Mouse (Mus musculus) urinary bladder, postnatal 4 days (tissue): Measurements from ENCODE around the gene Hras.
A peak's percentile ranks its signal among the peaks of the same experiment; 100 is the strongest.

Experiments used
- DNase-seq, 2 experiments: peaks; one replicate each; pipeline ENCODE4 v3.0.0; 2021 to 2022; ENCODE audit warnings: low spot score in 2 of 2

The Hras gene

GRCm38 (mm10) chr7:141214310-141214709 lies 20.5 kb upstream of the Hras start:
- DNase-seq = no peak

GRCm38 (mm10) chr7:141213605-141214235 lies 19.9 kb upstream of the Hras start, which contains the start of gene Lmntd2:
Gene Lmntd2, minus strand, starts transcription at chr7:141214080.
- no peak for DNase-seq

GRCm38 (mm10) chr7:141213133-141213532 lies 19.3 kb upstream of the Hras start:
- no peak for DNase-seq

DNA sequence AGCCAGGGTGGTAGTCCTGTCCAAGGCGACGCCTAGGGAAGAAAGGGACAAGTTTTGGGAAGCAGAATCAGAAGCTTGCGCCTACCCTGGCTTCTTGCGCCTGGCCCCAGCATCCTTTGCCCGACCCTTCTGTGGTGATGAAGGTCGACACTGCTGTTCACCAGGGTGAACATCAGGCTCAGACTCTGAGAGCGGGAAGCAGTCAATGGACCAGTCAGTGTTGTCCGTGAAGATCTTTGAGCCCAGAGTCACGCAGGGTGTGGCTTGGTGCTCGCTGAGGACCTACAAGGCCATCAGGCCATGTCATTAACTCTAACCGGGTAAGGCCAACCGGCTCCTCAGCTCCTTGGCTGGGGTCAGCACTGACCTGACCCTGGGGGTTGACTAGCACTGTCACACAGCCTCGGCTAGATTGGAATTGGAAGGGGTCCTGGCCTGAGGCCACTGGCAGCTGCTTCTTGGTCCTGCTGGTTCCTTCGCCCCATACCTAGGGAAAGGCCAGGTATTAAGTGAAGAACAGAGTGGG lies 16.9 kb upstream of the Hras start:
- DNase-seq = no peak

- no peak for DNase-seq
Measured at GRCm38 (mm10) chr7:141210137-141210536, 16.3 kb upstream of the Hras start.

- no peak for DNase-seq
Measured at GRCm38 (mm10) chr7:141209526-141209925, 15.7 kb upstream of the Hras start.

GRCm38 (mm10) chr7:141206182-141206937 lies 12.6 kb upstream of the Hras start:
- DNase-seq = no peak

DNA sequence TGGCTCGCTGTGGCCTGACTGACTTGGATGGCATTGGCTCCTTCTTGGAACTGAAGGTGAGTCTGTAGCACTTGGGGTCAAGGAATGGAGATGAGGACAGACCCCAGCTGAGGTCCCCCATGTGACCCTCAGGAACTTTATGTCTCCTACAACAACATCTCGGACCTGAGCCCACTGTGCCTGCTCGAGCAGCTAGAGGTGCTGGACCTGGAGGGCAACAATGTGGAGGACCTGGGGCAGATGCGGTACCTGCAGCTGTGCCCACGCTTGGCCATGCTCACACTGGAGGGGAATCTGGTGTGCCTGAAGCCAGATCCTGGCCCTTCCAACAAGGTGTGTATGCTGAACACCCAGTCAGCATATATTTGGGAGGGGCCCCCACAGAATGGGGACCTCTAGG lies 11.7 kb upstream of the Hras start:
- no peak for DNase-seq

DNA sequence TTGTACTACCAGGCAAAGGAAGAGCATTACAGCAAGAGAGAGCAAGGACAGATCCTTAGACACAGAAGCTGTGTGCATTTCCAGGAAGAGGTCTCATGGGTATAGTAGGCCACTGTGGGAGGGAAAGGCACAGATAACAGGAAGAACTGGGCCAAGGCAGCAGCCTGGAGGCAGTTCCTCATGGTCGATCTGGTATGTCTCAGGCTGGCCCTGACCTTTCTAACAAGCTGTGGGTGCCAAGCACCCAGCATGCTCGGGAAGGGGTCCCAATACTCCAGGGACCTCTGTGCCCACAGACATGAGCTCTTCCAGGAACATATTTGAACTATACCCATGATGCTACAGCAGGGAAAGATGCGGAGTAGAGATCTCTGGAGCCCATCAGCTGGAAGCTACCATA lies 10.7 kb upstream of the Hras start:
- DNase-seq = peak in 1 of 2 experiments; percentile 32

DNA sequence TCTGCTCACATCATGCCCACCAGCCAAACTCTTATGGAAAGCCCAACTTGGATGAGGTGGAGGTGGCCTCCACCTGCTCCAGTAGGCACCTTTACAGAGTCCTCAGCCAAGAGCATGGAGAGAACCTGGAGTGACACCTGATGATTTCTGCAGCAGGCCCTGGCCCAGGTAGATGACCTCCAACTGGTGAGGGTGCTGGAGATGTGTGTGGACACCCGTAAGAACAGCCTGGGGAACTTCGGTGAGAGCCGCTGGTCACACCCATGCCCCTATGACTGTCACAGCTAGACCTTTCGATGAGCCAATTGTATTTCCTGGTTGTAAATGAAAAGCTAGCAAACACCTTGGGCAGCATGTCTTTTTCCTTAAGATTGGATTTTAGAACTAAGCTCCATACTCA lies 4.3 kb upstream of the Hras start:
- DNase-seq = no peak

DNA sequence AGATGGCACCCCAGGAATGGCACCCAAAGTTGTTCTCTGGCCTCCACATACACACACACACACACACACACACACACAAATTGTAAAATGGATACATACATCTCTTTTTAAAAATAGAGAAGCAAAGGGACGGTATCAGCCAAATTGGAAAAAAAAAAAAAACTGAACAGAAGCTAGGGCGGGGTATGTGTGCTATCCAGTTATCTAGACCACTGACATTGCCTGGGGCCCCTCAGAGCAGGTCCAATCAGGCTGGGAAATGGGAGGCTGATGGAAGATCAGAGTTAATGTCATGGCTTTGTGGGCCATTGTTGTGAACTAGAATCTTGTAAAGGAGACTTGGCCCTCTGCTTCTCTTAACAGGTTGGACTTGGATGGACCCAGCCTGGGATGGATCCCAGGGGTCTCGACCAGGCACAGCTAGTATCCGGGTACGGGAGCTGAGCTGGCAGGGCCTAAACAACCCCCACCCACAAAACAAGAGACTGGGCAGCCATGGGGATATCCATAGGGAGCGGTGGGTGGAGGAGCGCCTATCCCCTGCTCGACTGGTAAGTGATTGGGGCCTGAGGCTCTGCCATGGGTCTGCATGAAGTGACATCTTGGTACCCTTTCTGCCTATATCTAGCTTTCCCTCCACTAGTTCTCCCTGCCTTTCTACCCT lies 2.9 kb upstream of the Hras start:
- DNase-seq = no peak

DNA sequence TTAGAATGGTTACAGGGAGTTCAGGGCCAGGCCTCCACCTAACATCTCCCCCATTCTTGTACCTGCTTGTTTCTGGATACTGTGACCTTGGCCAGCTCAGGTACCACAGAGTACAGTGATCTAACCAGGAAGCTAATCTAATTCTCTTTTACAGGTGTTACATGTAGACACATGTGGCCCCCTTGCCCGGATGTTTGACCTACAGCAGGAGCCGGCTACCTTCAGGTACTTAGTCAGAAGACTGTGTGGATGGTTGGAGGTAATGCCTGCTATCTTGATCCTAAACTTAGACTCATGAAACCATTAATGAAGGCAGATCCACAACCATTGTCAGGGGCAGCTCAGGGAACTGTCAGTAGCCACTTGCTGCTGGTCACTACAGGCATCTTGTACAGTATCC lies 1.9 kb upstream of the Hras start:
- DNase-seq = no peak

DNA sequence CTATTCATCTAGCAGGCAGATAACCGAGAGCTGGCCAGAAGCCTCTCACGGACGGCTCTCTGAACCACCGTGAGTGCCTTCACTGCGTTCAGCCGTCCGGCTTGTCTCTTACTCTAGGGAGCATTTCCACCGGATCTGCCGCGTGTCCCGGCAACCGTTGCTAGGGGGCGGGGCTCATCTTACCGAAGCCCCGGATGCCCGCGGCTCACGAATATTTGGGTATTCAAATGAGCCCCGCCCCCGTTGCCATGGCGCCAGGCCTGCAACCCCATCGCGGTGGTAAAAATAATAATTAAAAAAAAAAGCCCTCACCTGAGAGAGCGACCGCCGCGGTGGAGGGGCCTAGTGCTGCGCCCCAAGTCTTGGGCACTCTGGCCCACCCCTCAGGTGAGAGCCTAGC lies 1.0 kb upstream of the Hras start:
- peak; percentile 80 to 92 for DNase-seq

- DNase-seq = no peak
Measured at GRCm38 (mm10) chr7:141194409-141194808, 604 bp upstream of the Hras start.

DNA sequence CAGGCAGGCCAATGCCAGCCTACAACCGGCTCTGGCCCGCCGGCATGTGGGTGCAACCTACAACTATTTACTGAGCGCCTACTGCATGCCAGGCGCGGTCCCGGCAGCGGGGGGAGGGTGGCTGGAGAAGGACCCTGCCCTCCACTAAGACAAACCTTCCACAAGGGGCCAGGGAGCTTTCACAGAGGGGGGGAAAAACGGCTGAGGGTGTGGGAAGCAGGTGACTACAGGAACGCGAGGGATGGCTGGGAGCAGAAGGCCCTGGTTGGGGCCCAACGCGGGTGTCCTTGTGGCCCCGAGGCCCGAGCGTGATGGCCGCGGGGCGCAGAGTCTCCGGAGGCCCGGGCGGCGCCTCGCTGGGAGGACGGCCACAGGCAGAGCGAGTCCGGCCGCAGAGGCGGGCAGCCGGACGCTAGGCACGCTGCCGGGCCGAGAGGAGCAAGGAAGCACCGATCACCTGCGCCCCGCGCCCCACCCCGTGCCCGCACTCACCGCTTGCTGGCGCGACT lies 403 bp downstream of the Hras start:
- DNase-seq = peak in 1 of 2 experiments; percentile 71

DNA sequence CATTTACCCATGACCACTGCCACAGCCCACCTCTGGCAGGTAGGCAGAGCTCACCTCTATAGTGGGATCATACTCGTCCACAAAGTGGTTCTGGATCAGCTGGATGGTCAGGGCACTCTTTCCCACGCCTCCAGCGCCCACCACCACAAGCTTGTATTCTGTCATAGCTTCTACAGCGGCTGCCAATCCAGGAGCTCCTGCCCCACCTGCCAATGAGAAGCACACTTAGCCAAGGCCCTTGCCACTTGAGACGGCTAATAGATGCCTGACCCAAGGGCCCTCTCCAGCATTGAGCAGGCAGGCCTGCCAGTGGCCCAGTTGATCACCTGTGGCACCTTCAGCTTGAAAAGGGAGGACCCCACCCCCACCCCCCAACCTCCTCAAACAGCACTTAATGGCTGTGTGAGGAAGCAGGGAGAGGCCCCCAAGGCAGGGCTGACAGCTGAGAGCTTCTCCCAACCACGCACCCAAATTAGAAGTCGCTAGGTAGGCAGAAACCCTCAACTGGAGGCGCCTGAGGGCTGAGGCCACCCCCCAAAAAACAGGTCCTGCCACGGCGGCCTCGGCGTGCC lies 943 bp downstream of the Hras start:
- no peak for DNase-seq

GRCm38 (mm10) chr7:141191796-141192685 lies 1.8 kb downstream of the Hras start:
- DNase-seq = no peak

- DNase-seq = no peak
Measured at GRCm38 (mm10) chr7:141191036-141191435, 2.8 kb downstream of the Hras start.

- DNase-seq = no peak
Measured at GRCm38 (mm10) chr7:141190220-141190619, 3.6 kb downstream of the Hras start.

GRCm38 (mm10) chr7:141188733-141189132 lies 5.1 kb downstream of the Hras start:
- no peak for DNase-seq

GRCm38 (mm10) chr7:141188194-141188593 lies 5.6 kb downstream of the Hras start:
- no peak for DNase-seq
